Comparison of ENCODE assay signal across 31 mouse cellular contexts in the genomic region with DNA sequence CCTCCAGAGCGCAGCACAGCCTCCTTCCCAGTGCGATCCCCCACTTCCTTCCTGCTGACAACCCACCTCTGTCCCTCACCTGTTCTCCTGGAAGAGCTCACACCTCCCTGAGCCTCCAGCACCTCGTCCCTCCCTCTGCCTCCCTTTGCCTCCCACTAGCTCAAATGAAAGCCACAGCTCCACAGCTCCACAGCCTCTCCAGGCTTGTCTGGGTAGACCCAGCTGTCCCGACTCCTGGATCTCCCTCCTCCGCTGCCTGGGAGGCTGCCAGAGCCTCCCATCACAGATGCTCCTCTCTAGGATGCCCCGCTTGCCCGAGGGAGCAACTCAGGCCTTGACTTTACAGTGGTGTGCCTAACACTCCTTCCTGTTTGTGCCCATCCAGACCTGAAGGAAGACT. TPM values are rescaled to one million over a fixed set of nuclear protein-coding genes. Genes with fewer than 3 reads are reported as not detected.
A peak's percentile ranks its signal among the peaks of the same experiment; 100 is the strongest.
DNase-seq lines count a peak whose midpoint lies in the region; ATAC-seq lines count a peak whose summit lies in the region.
"Had no signal": no experiment of that assay in that cellular context is flagged by ENCODE, and none has a peak within 500 bp of the region (broad histone marks: within the 10 kb centered on the region; RNA-seq: fewer than 3 reads in every experiment).

No protein-coding gene starts in this region.

- H3K27ac ChIP-seq in forebrain, embryonic 13.5 days, result 0 out of 2 replicates have a peak overlapping the region, but pooled peaks have one; percentile 25
- H3K27ac ChIP-seq in forebrain, embryonic 10.5 days, result no peak overlapping the region
- 0 out of 2 replicates have a peak overlapping the region, but pooled peaks have one; percentile 23 for H3K27ac ChIP-seq in embryonic facial prominence, embryonic 12.5 days
- H3K27ac ChIP-seq: heart, embryonic 15.5 days; hindbrain, embryonic 13.5 days; kidney, postnatal 0 days; limb, embryonic 13.5 days; midbrain, embryonic 12.5 days had no signal

- no peak for ATAC-seq in forebrain, embryonic 13.5 days
- no peak for ATAC-seq in embryonic facial prominence, embryonic 12.5 days (ENCODE audit: insufficient number of reproducible peaks, insufficient read depth, low FRiP score, low TSS enrichment)
- ATAC-seq: forebrain, postnatal 0 days; intestine, embryonic 16.5 days; liver, postnatal 0 days; Patski had no signal

- H3K9ac ChIP-seq in forebrain, embryonic 13.5 days, result no peak overlapping the region
- no peak overlapping the region for H3K9ac ChIP-seq in embryonic facial prominence, embryonic 12.5 days
- H3K9ac ChIP-seq: forebrain, postnatal 0 days; heart, embryonic 15.5 days; hindbrain, embryonic 13.5 days; limb, embryonic 13.5 days; liver, postnatal 0 days; midbrain, embryonic 12.5 days had no signal

- H3K36me3 ChIP-seq in forebrain, embryonic 13.5 days (ENCODE audit: poor library complexity, severe bottlenecking), result no peaks in the 10 kb centered on the region
- no peaks in the 10 kb centered on the region; the same call in 1 of the 2 replicates for H3K36me3 ChIP-seq in forebrain, embryonic 10.5 days (replicated peaks)
- H3K36me3 ChIP-seq in embryonic facial prominence, embryonic 12.5 days, result peaks cover 13% of the 10 kb centered on the region; the same call in 1 of the 2 replicates

- no peak overlapping the region for H3K4me2 ChIP-seq in forebrain, embryonic 13.5 days
- H3K4me2 ChIP-seq in embryonic facial prominence, embryonic 12.5 days (replicated peaks), result 0 out of 2 replicates have a peak overlapping the region, but pooled peaks have one; percentile 2
- H3K4me2 ChIP-seq: heart, embryonic 15.5 days; hindbrain, embryonic 13.5 days; limb, embryonic 13.5 days; liver, embryonic 11.5 days; midbrain, embryonic 12.5 days had no signal

- H3K9me3 ChIP-seq in forebrain, embryonic 13.5 days (replicated peaks), result no peaks in the 10 kb centered on the region
- no peaks in the 10 kb centered on the region for H3K9me3 ChIP-seq in forebrain, embryonic 10.5 days
- no peaks in the 10 kb centered on the region for H3K9me3 ChIP-seq in embryonic facial prominence, embryonic 12.5 days
- H3K9me3 ChIP-seq: heart, embryonic 15.5 days; hindbrain, embryonic 13.5 days; limb, embryonic 13.5 days; midbrain, embryonic 12.5 days had no signal

- no peaks in the 10 kb centered on the region for H3K27me3 ChIP-seq in forebrain, embryonic 13.5 days
- no peaks in the 10 kb centered on the region for H3K27me3 ChIP-seq in forebrain, embryonic 10.5 days (ENCODE audit: poor library complexity, severe bottlenecking)
- H3K27me3 ChIP-seq in embryonic facial prominence, embryonic 12.5 days, result no peaks in the 10 kb centered on the region
- H3K27me3 ChIP-seq: CH12.LX; hindbrain, embryonic 13.5 days; limb, embryonic 13.5 days; midbrain, embryonic 12.5 days; Patski had no signal

- WGBS in forebrain, embryonic 13.5 days, result 81% methylated on average over 7 of the region's 7 CpGs
- 80% methylated on average over 7 of the region's 7 CpGs for WGBS in forebrain, embryonic 10.5 days
- 73% methylated on average over 7 of the region's 7 CpGs for WGBS in embryonic facial prominence, embryonic 12.5 days

- peaks cover 7% of the 10 kb centered on the region for H3K4me1 ChIP-seq in forebrain, embryonic 13.5 days
- H3K4me1 ChIP-seq in forebrain, embryonic 10.5 days, result peaks cover 7% of the 10 kb centered on the region; the same call in 1 of the 2 replicates
- peaks cover 13% of the 10 kb centered on the region for H3K4me1 ChIP-seq in embryonic facial prominence, embryonic 12.5 days
- H3K4me1 ChIP-seq: heart, embryonic 15.5 days had no signal

- DNase-seq in forebrain, embryonic 10.5 days (ENCODE audit: extremely low spot score, low spot score), result no peak
- DNase-seq in layer of hippocampus, adult 9-11 months, result peak; percentile 53
- no peak for DNase-seq in layer of hippocampus, postnatal 25 days (ENCODE audit: extremely low spot score in 1 of 2, low spot score in 1 of 2)
- peak; percentile 48 for DNase-seq in right cerebral cortex, postnatal 25 days
- no peak for DNase-seq in right cerebral cortex, adult 2 months (ENCODE audit: low spot score in 2 of 2)
- no peak for DNase-seq in embryo, embryonic 10 days (ENCODE audit: low spot score)
- DNase-seq: adrenal gland, postnatal 25 days; cerebellum, adult 2 months; cerebellum, postnatal 14 days; forebrain, postnatal 0 days; gastrocnemius, postnatal 14 days; kidney, adult 8-10 months; layer of hippocampus, postnatal 36 days; liver, postnatal 0 days; lung, postnatal 36 days; retina, postnatal 1 day; thymus, adult 18-20 months; thymus, postnatal 25 days had no signal

- H3K4me3 ChIP-seq in forebrain, embryonic 13.5 days, result no peak overlapping the region
- H3K4me3 ChIP-seq in forebrain, embryonic 10.5 days, result no peak overlapping the region
- H3K4me3 ChIP-seq in embryonic facial prominence, embryonic 12.5 days, result no peak overlapping the region
- H3K4me3 ChIP-seq: heart, embryonic 15.5 days; hindbrain, embryonic 13.5 days; limb, embryonic 13.5 days; midbrain, embryonic 12.5 days; myocyte had no signal

RNA-seq across cellular contexts. Expression of a gene that starts 29.0 kb away (rescaled TPM):
- 6.3 and 6.5 TPM in 2 replicates for polyA plus RNA-seq in forebrain, embryonic 13.5 days (2015; fragmentation: Nextera tagmentation; extraction: Ambion mirVana)
- 6.3 and 6.4 TPM in 2 replicates for polyA plus RNA-seq in forebrain, embryonic 10.5 days (2016; fragmentation: Nextera tagmentation; extraction: Ambion mirVana)
- total RNA-seq in layer of hippocampus, postnatal 25 days (2021), result 1 to 10 TPM; 5.0 to 7.6 TPM
- 11.2 and 11.7 TPM in 2 replicates for polyA plus RNA-seq in embryonic facial prominence, embryonic 12.5 days (2016; fragmentation: Nextera tagmentation; extraction: Ambion mirVana)

RNA-seq across cellular contexts. Expression of a gene that starts 41.4 kb away (rescaled TPM):
- 0.12 and 0.37 TPM in 2 replicates for polyA plus RNA-seq in forebrain, embryonic 13.5 days (2015; fragmentation: Nextera tagmentation; extraction: Ambion mirVana)
- 0.22 and 0.27 TPM in 2 replicates for polyA plus RNA-seq in forebrain, embryonic 10.5 days (2016; fragmentation: Nextera tagmentation; extraction: Ambion mirVana)
- 10 to 100 TPM; 46.8 TPM for total RNA-seq in layer of hippocampus, postnatal 25 days (2021)
- 2.1 and 3.4 TPM in 2 replicates for polyA plus RNA-seq in embryonic facial prominence, embryonic 12.5 days (2016; fragmentation: Nextera tagmentation; extraction: Ambion mirVana)
- total RNA-seq: granulocyte monocyte progenitor cell, adult 5-6 weeks had no signal

RNA-seq across cellular contexts. Expression of a gene that starts 43.0 kb away (rescaled TPM):
- polyA plus RNA-seq in forebrain, embryonic 13.5 days (2015; fragmentation: Nextera tagmentation; extraction: Ambion mirVana), result 6,579 and 6,954 TPM in 2 replicates
- 2,040 and 2,174 TPM in 2 replicates for polyA plus RNA-seq in forebrain, embryonic 10.5 days (2016; fragmentation: Nextera tagmentation; extraction: Ambion mirVana)
- total RNA-seq in layer of hippocampus, postnatal 25 days (2021), result 100 to 1,000 TPM; 338 to 387 TPM
- polyA plus RNA-seq in embryonic facial prominence, embryonic 12.5 days (2016; fragmentation: Nextera tagmentation; extraction: Ambion mirVana), result 2,563 and 2,644 TPM in 2 replicates

Comparison
In these comparisons a context has a peak if more than half of its experiments do, and no peak if none do; other contexts are left out.
1. DNase-seq: peak in layer of hippocampus, adult 9-11 months (single experiment) and right cerebral cortex, postnatal 25 days (single experiment); none in forebrain, embryonic 10.5 days (single experiment), layer of hippocampus, postnatal 25 days (0 of 2), right cerebral cortex, adult 2 months (0 of 2) and embryo, embryonic 10 days (single experiment).